Mouse (Mus musculus): Measurements from ENCODE around the gene Ldlrad3. TPM values are rescaled to one million over a fixed set of nuclear protein-coding genes. Genes with fewer than 3 reads are reported as not detected.

The Ldlrad3 gene
- polyA plus RNA-seq, 1 experiment from 2014 or later, result 30.7 TPM

DNA sequence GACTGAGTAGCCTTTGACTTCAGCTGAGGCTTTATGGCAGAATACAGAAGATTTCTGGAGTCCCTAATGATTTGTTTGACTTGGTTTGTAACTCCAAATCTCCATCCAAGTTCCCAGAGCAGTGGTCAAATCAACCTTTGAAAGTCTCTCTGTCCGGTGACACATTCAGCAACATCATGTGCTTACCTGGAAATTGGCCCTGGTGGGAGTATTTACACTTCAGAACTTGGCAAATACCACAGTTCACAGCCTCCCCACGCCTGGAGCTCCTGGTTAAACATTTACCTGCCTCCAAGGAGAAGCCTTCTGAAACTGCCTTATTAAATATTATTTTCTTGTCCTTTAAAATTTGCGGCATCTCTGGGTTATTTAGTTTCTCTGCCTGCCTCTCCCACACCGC is 263.0 kb downstream of the Ldlrad3 start:
- Histone ChIP-seq H3K9ac (replicated peaks) (no peak overlapping the region), H3K27me3 (replicated peaks) (no peaks in the 10 kb centered on the region), H3K4me2 (no peak overlapping the region), H3K4me3 (replicated peaks) (no peak overlapping the region), H3K36me3 (no peaks in the 10 kb centered on the region), H3K4me1 (peaks cover 12% of the 10 kb centered on the region), H3K9me3 (replicated peaks) (no peaks in the 10 kb centered on the region), H3K27ac (replicated peaks) (no peak overlapping the region)
- ATAC-seq (ENCODE audit: low FRiP score), result no peak
- 80% methylated on average over 4 of the region's 4 CpGs for WGBS

DNA sequence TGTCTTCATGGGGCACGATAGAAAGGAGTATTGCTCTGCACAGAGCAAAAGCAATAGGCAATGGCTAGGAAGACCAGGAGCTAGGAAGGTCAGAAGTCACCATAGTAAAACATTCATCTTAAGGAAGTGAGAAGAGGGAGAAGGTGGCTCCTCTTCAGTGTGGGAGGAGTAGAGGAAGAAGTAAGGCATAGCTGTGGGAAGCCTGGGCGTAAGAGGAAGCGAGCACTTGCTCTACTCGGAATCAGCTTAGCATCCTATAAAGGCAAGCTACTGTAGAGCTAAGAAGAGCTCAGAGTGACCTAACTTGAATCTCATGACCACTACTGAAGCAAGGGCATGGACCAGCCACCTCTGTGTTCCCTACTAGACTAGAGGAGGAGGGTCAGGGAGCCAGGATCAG is 263.9 kb downstream of the Ldlrad3 start:
- H3K9ac ChIP-seq (replicated peaks), result no peak overlapping the region
- no peaks in the 10 kb centered on the region for H3K36me3 ChIP-seq
- no peaks in the 10 kb centered on the region for H3K9me3 ChIP-seq (replicated peaks)
- no peak overlapping the region for H3K27ac ChIP-seq (replicated peaks)
- no peak overlapping the region for H3K4me3 ChIP-seq (replicated peaks)
- no peak for ATAC-seq (ENCODE audit: low FRiP score)
- no peak overlapping the region for H3K4me2 ChIP-seq
- H3K27me3 ChIP-seq (replicated peaks), result no peaks in the 10 kb centered on the region
- over 99% methylated on average over 4 of the region's 4 CpGs for WGBS
- H3K4me1 ChIP-seq, result peaks cover 12% of the 10 kb centered on the region

DNA sequence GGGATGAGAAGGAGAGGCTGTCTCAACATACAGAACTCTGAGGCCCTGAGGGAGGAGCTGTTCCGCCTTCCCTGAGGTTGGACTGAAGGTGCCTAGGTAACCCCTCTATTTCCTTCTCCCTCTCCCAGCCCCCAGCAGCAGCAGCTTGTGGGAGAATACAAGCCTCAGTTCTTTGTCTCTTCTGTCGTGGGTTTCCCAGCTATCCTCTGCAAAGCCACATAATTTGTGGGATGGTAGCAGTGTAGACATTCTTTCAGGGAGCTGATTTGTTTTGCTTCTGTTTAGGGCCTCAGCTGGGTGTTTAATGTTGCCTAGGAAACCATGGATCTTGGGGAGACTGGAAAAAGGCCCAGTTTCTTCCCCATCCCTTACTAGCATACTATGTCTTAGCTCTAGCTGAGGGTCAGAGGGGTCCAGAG is 266.0 kb downstream of the Ldlrad3 start:
- no peak overlapping the region for H3K4me3 ChIP-seq (replicated peaks)
- WGBS, result 26% methylated on average over 2 of the region's 2 CpGs

DNA sequence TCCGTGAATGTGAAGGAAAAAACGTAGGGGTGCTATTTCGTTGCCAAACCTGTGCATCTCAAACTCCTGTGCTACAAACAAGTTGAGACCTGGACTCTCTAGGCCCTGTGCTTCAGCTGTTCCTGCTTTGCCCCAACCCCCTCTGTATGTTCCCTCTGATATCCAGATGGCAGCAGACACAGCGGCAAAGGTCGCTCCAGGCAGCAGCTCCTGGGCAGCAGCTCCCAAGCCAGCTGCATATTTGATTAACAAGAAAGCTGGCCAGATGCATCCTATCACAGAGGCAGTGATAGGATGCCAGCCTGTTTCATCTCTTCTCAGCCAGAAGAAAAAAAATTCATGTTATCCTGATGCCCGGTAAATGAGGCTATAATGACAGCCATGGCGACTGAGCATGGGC is 267.7 kb downstream of the Ldlrad3 start:
- Histone ChIP-seq H3K27ac (replicated peaks) (no peak overlapping the region), H3K4me2 (no peak overlapping the region), H3K9me3 (replicated peaks) (no peaks in the 10 kb centered on the region), H3K36me3 (no peaks in the 10 kb centered on the region), H3K4me1 (peaks cover 12% of the 10 kb centered on the region), H3K9ac (replicated peaks) (no peak overlapping the region), H3K4me3 (replicated peaks) (no peak overlapping the region), H3K27me3 (replicated peaks) (no peaks in the 10 kb centered on the region)
- ATAC-seq (ENCODE audit: low FRiP score), result no peak
- WGBS, result 71% methylated on average over 7 of the region's 7 CpGs

More for the DNA sequence above, 266.0 kb downstream of the Ldlrad3 start:
- H3K36me3 ChIP-seq, result no peaks in the 10 kb centered on the region
- peak; percentile 82 for ATAC-seq (ENCODE audit: low FRiP score)
- H3K4me2 ChIP-seq, result no peak overlapping the region
- no peaks in the 10 kb centered on the region for H3K27me3 ChIP-seq (replicated peaks)
- peaks cover 12% of the 10 kb centered on the region for H3K4me1 ChIP-seq
- peak overlapping the region; percentile 62 for H3K27ac ChIP-seq (replicated peaks)
- no peaks in the 10 kb centered on the region for H3K9me3 ChIP-seq (replicated peaks)
- H3K9ac ChIP-seq (replicated peaks), result no peak overlapping the region

DNA sequence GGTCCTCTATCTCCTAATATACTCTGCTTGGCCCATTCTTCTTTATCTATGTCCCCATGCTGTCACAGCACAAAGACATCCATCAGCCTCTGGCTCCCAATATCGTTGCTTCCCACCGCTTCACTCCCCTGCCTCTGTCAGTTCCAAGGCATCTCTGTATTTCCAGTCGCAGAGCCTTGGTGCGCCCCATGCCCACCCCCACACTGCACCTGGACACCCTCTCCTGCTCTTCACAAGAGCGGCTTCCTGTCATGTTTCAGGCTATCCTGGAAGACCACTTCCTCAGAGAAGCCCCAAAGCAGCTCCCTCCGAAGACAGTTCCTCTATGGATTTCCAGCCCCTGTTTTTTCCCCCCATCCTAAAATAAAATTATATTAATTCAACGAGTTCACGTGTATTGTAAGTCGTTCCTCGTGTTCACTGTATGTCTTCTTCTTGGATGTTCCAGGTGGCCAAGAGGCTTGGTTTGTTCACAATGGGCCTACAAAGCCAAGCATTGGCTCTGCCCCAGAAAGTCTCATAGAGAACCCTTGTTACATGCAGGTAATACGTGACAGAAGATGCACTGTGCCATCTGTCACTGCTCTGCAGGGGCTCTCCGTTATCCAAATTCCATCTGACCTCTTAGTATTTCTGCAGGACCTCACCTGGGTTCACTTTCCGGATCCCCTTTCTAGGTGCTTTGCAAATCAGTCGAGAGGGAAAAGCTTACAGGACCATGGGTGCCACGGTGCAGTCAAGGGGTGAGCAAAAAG is 276.7 kb downstream of the Ldlrad3 start:
- no peak overlapping the region for H3K4me2 ChIP-seq
- 81% methylated on average over 15 of the region's 15 CpGs for WGBS
- H3K4me3 ChIP-seq (replicated peaks), result no peak overlapping the region
- no peaks in the 10 kb centered on the region for H3K9me3 ChIP-seq (replicated peaks)
- H3K27me3 ChIP-seq (replicated peaks), result no peaks in the 10 kb centered on the region
- H3K36me3 ChIP-seq, result no peaks in the 10 kb centered on the region; the same call in 1 of the 2 replicates
- H3K4me1 ChIP-seq, result peaks cover 14% of the 10 kb centered on the region
- ATAC-seq (ENCODE audit: low FRiP score), result no peak
- no peak overlapping the region for H3K27ac ChIP-seq (replicated peaks)
- no peak overlapping the region for H3K9ac ChIP-seq (replicated peaks)

DNA sequence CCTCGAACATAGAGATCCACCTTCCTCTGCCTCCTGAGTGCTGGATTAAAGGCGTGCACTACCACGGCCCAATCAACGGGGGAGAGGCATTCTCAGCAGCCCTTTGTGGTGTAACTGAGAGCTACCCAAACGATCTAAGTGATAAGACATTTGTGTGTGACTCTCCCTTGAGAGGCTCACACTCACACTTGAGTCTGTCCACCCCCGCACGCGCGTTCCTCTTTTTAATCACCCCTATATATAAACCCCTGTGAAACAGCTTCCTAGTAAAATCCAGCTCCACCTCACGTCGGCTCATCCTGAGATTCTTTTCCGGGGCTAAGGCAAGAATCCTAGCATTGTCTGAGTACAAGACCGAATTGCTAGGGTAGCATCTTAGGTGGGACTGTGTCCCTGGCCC is 277.4 kb downstream of the Ldlrad3 start:
- Histone ChIP-seq H3K36me3 (no peaks in the 10 kb centered on the region; the same call in 1 of the 2 replicates), H3K27me3 (replicated peaks) (no peaks in the 10 kb centered on the region), H3K9me3 (replicated peaks) (no peaks in the 10 kb centered on the region), H3K4me3 (replicated peaks) (no peak overlapping the region), H3K4me2 (no peak overlapping the region), H3K27ac (replicated peaks) (no peak overlapping the region), H3K4me1 (peaks cover 14% of the 10 kb centered on the region), H3K9ac (replicated peaks) (no peak overlapping the region)
- WGBS, result 67% methylated on average over 13 of the region's 13 CpGs
- ATAC-seq (ENCODE audit: low FRiP score), result no peak

DNA sequence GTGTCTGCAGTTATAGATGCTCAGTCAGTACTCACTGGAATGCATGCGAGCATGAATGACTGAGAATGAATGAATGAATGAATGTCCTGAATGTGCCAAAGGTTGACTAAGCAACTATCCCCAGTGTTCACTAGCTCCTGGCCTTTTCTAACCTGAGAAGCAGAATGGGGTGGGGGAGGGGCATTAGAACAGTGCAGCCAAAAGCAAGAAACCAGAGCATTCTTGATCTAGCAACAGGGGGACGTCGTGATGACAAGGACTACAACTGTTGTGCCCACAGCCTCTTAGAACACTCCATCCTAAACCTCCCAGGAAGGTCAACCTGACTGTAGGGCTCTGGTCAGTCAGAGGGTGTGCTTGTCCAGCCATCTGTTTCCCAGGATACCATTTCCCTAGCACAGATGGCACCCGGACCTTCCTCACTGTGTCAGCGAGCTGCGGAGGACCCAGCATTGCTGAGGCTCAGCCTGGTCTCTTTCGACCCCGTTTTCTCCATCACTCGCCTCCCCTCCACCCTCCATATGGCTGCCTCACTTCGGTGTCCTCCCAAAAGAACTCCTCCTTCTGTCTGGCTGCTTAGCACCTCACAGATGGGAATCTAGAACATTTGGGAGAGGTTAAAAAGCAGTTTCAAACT is 278.7 kb downstream of the Ldlrad3 start:
- ATAC-seq (ENCODE audit: low FRiP score), result 0 out of 2 replicates have a peak, but pooled peaks have one; percentile 15
- Histone ChIP-seq H3K4me1 (peaks cover 14% of the 10 kb centered on the region), H3K4me3 (replicated peaks) (no peak overlapping the region), H3K27me3 (replicated peaks) (no peaks in the 10 kb centered on the region), H3K9ac (replicated peaks) (no peak overlapping the region), H3K36me3 (no peaks in the 10 kb centered on the region; the same call in 1 of the 2 replicates), H3K27ac (replicated peaks) (no peak overlapping the region), H3K4me2 (no peak overlapping the region), H3K9me3 (replicated peaks) (no peaks in the 10 kb centered on the region)
- 69% methylated on average over 10 of the region's 10 CpGs for WGBS

DNA sequence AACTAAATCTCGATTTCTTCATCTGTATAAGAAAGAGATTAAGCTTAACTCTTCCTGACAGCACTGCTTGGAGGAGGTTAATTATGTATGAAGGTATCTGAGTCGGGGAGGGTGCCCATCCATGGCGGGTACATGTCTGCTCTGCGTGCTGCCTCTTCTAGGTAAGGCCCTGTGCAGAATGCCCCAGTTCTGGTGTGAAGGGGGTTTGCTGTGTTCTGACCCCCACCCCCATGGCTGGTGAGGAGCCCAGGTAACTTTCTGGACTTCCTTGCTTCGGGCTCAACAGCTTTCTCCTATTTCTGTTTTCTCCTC is 279.9 kb downstream of the Ldlrad3 start:
- ATAC-seq (ENCODE audit: low FRiP score), result no peak
- H3K4me2 ChIP-seq, result peak overlapping the region; percentile 48; the same call in 1 of the 2 replicates
- no peak overlapping the region for H3K4me3 ChIP-seq (replicated peaks)
- H3K36me3 ChIP-seq, result no peaks in the 10 kb centered on the region; the same call in 1 of the 2 replicates
- H3K9me3 ChIP-seq (replicated peaks), result no peaks in the 10 kb centered on the region
- WGBS, result 69% methylated on average over 5 of the region's 5 CpGs
- no peaks in the 10 kb centered on the region for H3K27me3 ChIP-seq (replicated peaks)
- peaks cover 14% of the 10 kb centered on the region for H3K4me1 ChIP-seq
- peak overlapping the region; percentile 21 for H3K9ac ChIP-seq (replicated peaks)
- H3K27ac ChIP-seq (replicated peaks), result no peak overlapping the region

DNA sequence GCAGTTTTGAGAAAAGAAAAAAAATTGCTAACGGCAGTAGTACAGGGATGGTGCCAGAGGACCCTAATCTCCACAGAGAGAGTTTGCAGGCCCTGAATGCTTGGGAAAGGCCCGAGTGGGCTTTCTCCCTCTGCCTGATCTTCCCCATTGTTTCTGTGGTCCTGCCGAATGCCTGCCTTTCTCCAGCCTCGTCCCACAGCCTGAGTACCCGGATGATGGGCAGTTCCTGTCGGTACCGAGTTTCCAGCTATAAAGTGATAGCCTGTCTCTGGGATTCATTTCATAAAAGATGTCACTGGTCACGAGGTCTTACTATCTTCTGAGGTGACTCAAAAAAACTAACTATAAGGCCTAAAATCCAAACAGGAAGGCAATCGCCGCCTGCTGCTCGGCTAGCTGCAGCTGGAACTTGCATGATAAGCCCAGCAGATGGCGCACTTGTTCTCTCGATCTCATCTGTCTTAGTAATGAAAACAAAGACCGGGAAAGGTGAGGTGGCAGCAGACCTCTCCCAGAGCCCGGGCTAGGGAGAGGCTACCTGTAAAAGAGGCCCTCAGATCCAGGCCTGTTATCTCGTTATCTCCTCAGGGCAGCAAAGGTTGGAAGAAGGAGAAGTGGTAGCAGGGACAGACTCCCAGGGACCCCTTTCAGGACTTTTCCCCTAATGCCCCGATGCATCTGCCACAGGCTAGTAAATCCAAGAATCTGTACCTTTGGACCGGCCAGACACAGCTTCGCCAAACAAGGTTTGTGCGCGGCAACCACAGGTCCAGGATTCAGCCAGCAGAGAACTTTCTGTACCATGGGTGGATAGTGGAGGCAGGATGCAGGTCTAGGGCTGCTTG is 280.4 kb downstream of the Ldlrad3 start:
- peak; percentile 73; the same call in 1 of the 2 replicates for ATAC-seq (ENCODE audit: low FRiP score)
- WGBS, result 20% methylated on average over 21 of the region's 21 CpGs
- Histone ChIP-seq H3K4me3 (replicated peaks) (no peak overlapping the region), H3K9me3 (replicated peaks) (no peaks in the 10 kb centered on the region), H3K9ac (replicated peaks) (peak overlapping the region; percentile 21), H3K4me1 (peaks cover 14% of the 10 kb centered on the region), H3K27ac (replicated peaks) (no peak overlapping the region), H3K4me2 (peak overlapping the region; percentile 48), H3K36me3 (no peaks in the 10 kb centered on the region; the same call in 1 of the 2 replicates), H3K27me3 (replicated peaks) (no peaks in the 10 kb centered on the region)

DNA sequence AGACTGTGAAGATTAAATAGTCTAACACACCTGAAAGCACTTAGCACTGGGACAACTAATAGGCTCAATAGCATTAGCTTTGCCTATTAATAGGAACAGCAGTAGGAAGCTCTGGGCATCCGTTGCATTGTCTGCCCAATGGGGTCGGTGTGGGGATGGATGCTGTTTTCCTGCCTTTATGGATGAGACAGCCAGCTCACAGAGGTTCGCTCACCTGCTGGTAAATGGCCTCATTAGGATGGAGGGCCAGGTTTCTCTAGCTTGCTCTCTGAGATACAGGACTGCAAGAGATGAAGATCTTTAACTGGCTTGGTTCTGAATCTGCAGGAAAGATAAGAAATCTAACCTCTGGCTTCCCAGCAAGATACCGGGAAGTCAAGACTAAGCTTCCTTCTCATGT is 284.0 kb downstream of the Ldlrad3 start:
- Histone ChIP-seq H3K4me3 (replicated peaks) (no peak overlapping the region), H3K4me2 (no peak overlapping the region), H3K36me3 (peaks cover 3% of the 10 kb centered on the region; the same call in 1 of the 2 replicates), H3K4me1 (peaks cover 10% of the 10 kb centered on the region), H3K27me3 (replicated peaks) (no peaks in the 10 kb centered on the region), H3K9ac (replicated peaks) (no peak overlapping the region), H3K27ac (replicated peaks) (peak overlapping the region; percentile 1; the same call in 1 of the 2 replicates), H3K9me3 (replicated peaks) (no peaks in the 10 kb centered on the region)
- 71% methylated on average over 4 of the region's 4 CpGs for WGBS
- ATAC-seq (ENCODE audit: low FRiP score), result 0 out of 2 replicates have a peak, but pooled peaks have one; percentile 19

Data from neural tube, embryonic 15.5 days (tissue).